Mouse (Mus musculus) hindbrain, embryonic 15.5 days (tissue): ENCODE data around the gene Rragc. TPM values are rescaled to one million over a fixed set of nuclear protein-coding genes. Genes with fewer than 3 reads are reported as not detected.
"Not testable (repeated sequence)": the region's sequence is repeated elsewhere in the genome, so short reads cannot be mapped to it uniquely, and the experiment has no call there.

Experiments
- ATAC-seq: fragments of 200-750 bp; cut with Nextera tagmentation; 2 replicates; pipeline ENCODE4 v1.8.0; 2017; ENCODE audit warnings: low read depth, moderate number of reproducible peaks, moderate TSS enrichment; ENCODE audit not compliant: low FRiP score
- H3K27ac ChIP-seq: fragments of 300-500 bp; sonication (generic); replicated peaks from 2 replicates; pipeline ENCODE4 v1.5.1; 2015; ENCODE audit warnings: mild to moderate bottlenecking, inconsistent platforms
- H3K27me3 ChIP-seq: fragments of 300-500 bp; sonication (generic); 2 replicates; pipeline ENCODE4 v1.6.1; 2015; ENCODE audit warnings: control low read depth, inconsistent platforms
- H3K36me3 ChIP-seq: fragments of 300-500 bp; sonication (generic); 2 replicates; pipeline ENCODE4 v1.6.1; 2015; ENCODE audit warnings: control low read depth, inconsistent platforms
- H3K4me1 ChIP-seq: fragments of 300-500 bp; sonication (generic); replicated peaks from 2 replicates; pipeline ENCODE4 v1.6.1; 2015; ENCODE audit warnings: control low read depth, inconsistent platforms
- H3K4me2 ChIP-seq: fragments of 300-500 bp; sonication (generic); 2 replicates; pipeline ENCODE4 v1.6.1; 2015; ENCODE audit warnings: moderate library complexity, mild to moderate bottlenecking, inconsistent platforms
- H3K4me3 ChIP-seq: fragments of 300-500 bp; sonication (generic); 2 replicates; pipeline ENCODE4 v1.5.1; 2015; ENCODE audit warnings: mild to moderate bottlenecking, inconsistent platforms
- H3K9ac ChIP-seq: fragments of 300-500 bp; sonication (generic); 2 replicates; pipeline ENCODE4 v1.6.1; 2015; ENCODE audit warnings: inconsistent platforms
- H3K9me3 ChIP-seq: fragments of 300-500 bp; sonication (generic); 2 replicates; pipeline ENCODE4 v1.6.1; 2016; ENCODE audit warnings: control low read depth, inconsistent platforms
- WGBS: fragments of 180-500 bp; shearing (Covaris S2); methylation state at CpG from one replicate; pipeline ENCODE4 v1.1.7; 2015; 5-methylcytosine and 5-hydroxymethylcytosine counted together
- polyA plus RNA-seq: library from polyadenylated mRNA; unstranded; fragments of >200 nt; fragmentation: Nextera tagmentation; extraction: Ambion mirVana; gene quantifications from 2 replicates; pipeline ENCODE4 v1.2.1, GENCODE M21; 2015

Rragc gene
- polyA plus RNA-seq, 1 experiment from 2014 or later: 47.8 TPM

GRCm38 (mm10) chr4:123921055-123921565, 3.9 kb downstream of the Rragc start:
- Histone ChIP-seq H3K27ac (no peak overlapping the region), H3K9me3 (no peaks in the 10 kb centered on the region), H3K4me1 (peaks cover 20% of the 10 kb centered on the region), H3K9ac (no peak overlapping the region), H3K27me3 (no peaks in the 10 kb centered on the region), H3K36me3 (peaks cover 49% of the 10 kb centered on the region), H3K4me2 (no peak overlapping the region), H3K4me3 (no peak overlapping the region)
- ATAC-seq: no peak
- WGBS: 94% methylated on average over 4 of the region's 4 CpGs

- Histone ChIP-seq H3K27ac (no peak overlapping the region), H3K9ac (no peak overlapping the region), H3K4me3 (no peak overlapping the region), H3K9me3 (no peaks in the 10 kb centered on the region), H3K36me3 (peaks cover 72% of the 10 kb centered on the region), H3K4me1 (no peaks in the 10 kb centered on the region), H3K4me2 (no peak overlapping the region), H3K27me3 (no peaks in the 10 kb centered on the region)
- no peak for ATAC-seq
Measured at GRCm38 (mm10) chr4:123927961-123928360, 10.7 kb downstream of the Rragc start.

GRCm38 (mm10) chr4:123929994-123930393, 12.7 kb downstream of the Rragc start:
- Histone ChIP-seq H3K9me3 (no peaks in the 10 kb centered on the region), H3K4me1 (no peaks in the 10 kb centered on the region), H3K27ac (no peak overlapping the region), H3K4me2 (no peak overlapping the region), H3K27me3 (no peaks in the 10 kb centered on the region), H3K36me3 (peaks cover 71% of the 10 kb centered on the region), H3K9ac (no peak overlapping the region), H3K4me3 (no peak overlapping the region)
- no peak for ATAC-seq
- 97% methylated on average over 4 of the region's 4 CpGs for WGBS

GRCm38 (mm10) chr4:123934306-123934705, 17.1 kb downstream of the Rragc start:
- WGBS: 87% methylated on average over 4 of the region's 4 CpGs

GRCm38 (mm10) chr4:123936059-123936458, 18.8 kb downstream of the Rragc start:
- H3K9ac ChIP-seq: no peak overlapping the region
- no peaks in the 10 kb centered on the region for H3K4me1 ChIP-seq
- no peak overlapping the region for H3K4me2 ChIP-seq
- peaks cover 51% of the 10 kb centered on the region for H3K36me3 ChIP-seq
- no peak for ATAC-seq
- WGBS: 94% methylated on average over 7 of the region's 7 CpGs
- no peaks in the 10 kb centered on the region for H3K27me3 ChIP-seq
- H3K4me3 ChIP-seq: no peak overlapping the region
- no peaks in the 10 kb centered on the region for H3K9me3 ChIP-seq
- H3K27ac ChIP-seq: no peak overlapping the region

More at GRCm38 (mm10) chr4:123934306-123934705, 17.1 kb downstream of the Rragc start:
- Histone ChIP-seq H3K4me1 (no peaks in the 10 kb centered on the region), H3K4me3 (no peak overlapping the region), H3K27me3 (no peaks in the 10 kb centered on the region), H3K27ac (no peak overlapping the region), H3K4me2 (no peak overlapping the region), H3K36me3 (peaks cover 67% of the 10 kb centered on the region), H3K9me3 (no peaks in the 10 kb centered on the region), H3K9ac (no peak overlapping the region)
- ATAC-seq: no peak

- Histone ChIP-seq H3K36me3 (peaks cover 21% of the 10 kb centered on the region), H3K4me1 (no peaks in the 10 kb centered on the region), H3K27ac (no peak overlapping the region), H3K4me2 (no peak overlapping the region), H3K9ac (no peak overlapping the region), H3K9me3 (no peaks in the 10 kb centered on the region), H3K4me3 (no peak overlapping the region), H3K27me3 (no peaks in the 10 kb centered on the region; the same call in 1 of the 2 replicates)
- ATAC-seq: 0 out of 2 replicates have a peak, but pooled peaks have one; percentile 51
- 3% methylated on average over 4 of the region's 4 CpGs for WGBS
Measured at GRCm38 (mm10) chr4:123939838-123940237, 22.6 kb downstream of the Rragc start.

- H3K36me3 ChIP-seq: peaks cover 12% of the 10 kb centered on the region
- not testable (repeated sequence) for H3K27ac ChIP-seq, H3K9ac ChIP-seq, H3K9me3 ChIP-seq, H3K4me2 ChIP-seq, H3K4me1 ChIP-seq, H3K27me3 ChIP-seq, ATAC-seq, H3K4me3 ChIP-seq
- 87% methylated on average over 7 of the region's 7 CpGs for WGBS
Measured at GRCm38 (mm10) chr4:123940878-123941277, 23.6 kb downstream of the Rragc start.

GRCm38 (mm10) chr4:123946701-123947100, 29.5 kb downstream of the Rragc start:
- no peak overlapping the region for H3K27ac ChIP-seq
- no peaks in the 10 kb centered on the region; the same call in 1 of the 2 replicates for H3K27me3 ChIP-seq
- H3K36me3 ChIP-seq: no peaks in the 10 kb centered on the region
- H3K4me2 ChIP-seq: no peak overlapping the region
- H3K9me3 ChIP-seq: no peaks in the 10 kb centered on the region
- H3K4me3 ChIP-seq: no peak overlapping the region
- H3K9ac ChIP-seq: no peak overlapping the region
- 85% methylated on average over 4 of the region's 4 CpGs for WGBS
- H3K4me1 ChIP-seq: 0 out of 2 replicates have a peak, but pooled peaks cover 3% of the 10 kb centered on the region
- no peak for ATAC-seq

GRCm38 (mm10) chr4:123947149-123947548, 29.9 kb downstream of the Rragc start:
- H3K9me3 ChIP-seq: no peaks in the 10 kb centered on the region
- peaks cover 7% of the 10 kb centered on the region; the same call in 1 of the 2 replicates for H3K4me1 ChIP-seq
- no peak for ATAC-seq
- no peaks in the 10 kb centered on the region for H3K36me3 ChIP-seq
- H3K27ac ChIP-seq: no peak overlapping the region
- H3K27me3 ChIP-seq: no peaks in the 10 kb centered on the region; the same call in 1 of the 2 replicates
- no peak overlapping the region for H3K4me2 ChIP-seq
- H3K4me3 ChIP-seq: no peak overlapping the region
- WGBS: 47% methylated on average over 5 of the region's 5 CpGs
- H3K9ac ChIP-seq: no peak overlapping the region

- H3K4me3 ChIP-seq: no peak overlapping the region
- 60% methylated on average over 6 of the region's 6 CpGs for WGBS
- no peak overlapping the region for H3K27ac ChIP-seq
- H3K9ac ChIP-seq: no peak overlapping the region
- no peaks in the 10 kb centered on the region for H3K27me3 ChIP-seq
- H3K9me3 ChIP-seq: no peaks in the 10 kb centered on the region
- H3K36me3 ChIP-seq: no peaks in the 10 kb centered on the region
- peaks cover 7% of the 10 kb centered on the region; the same call in 1 of the 2 replicates for H3K4me1 ChIP-seq
- no peak overlapping the region for H3K4me2 ChIP-seq
- ATAC-seq: no peak
Measured at GRCm38 (mm10) chr4:123948901-123949300, 31.7 kb downstream of the Rragc start.

- H3K4me1 ChIP-seq: peaks cover 7% of the 10 kb centered on the region; the same call in 1 of the 2 replicates
- ATAC-seq: no peak
- WGBS: 76% methylated on average over 10 of the region's 10 CpGs
Measured at GRCm38 (mm10) chr4:123949649-123950048, 32.4 kb downstream of the Rragc start.

GRCm38 (mm10) chr4:123952059-123952458, 34.8 kb downstream of the Rragc start:
- no peak overlapping the region for H3K9ac ChIP-seq
- H3K9me3 ChIP-seq: no peaks in the 10 kb centered on the region
- H3K36me3 ChIP-seq: no peaks in the 10 kb centered on the region
- H3K4me1 ChIP-seq: peaks cover 13% of the 10 kb centered on the region
- WGBS: 39% methylated on average over 7 of the region's 8 CpGs
- no peak overlapping the region for H3K4me2 ChIP-seq
- H3K4me3 ChIP-seq: no peak overlapping the region
- no peak overlapping the region for H3K27ac ChIP-seq
- ATAC-seq: no peak
- H3K27me3 ChIP-seq: peaks cover 9% of the 10 kb centered on the region; the same call in 1 of the 2 replicates

More at GRCm38 (mm10) chr4:123949649-123950048, 32.4 kb downstream of the Rragc start:
- Histone ChIP-seq H3K27me3 (no peaks in the 10 kb centered on the region), H3K9me3 (no peaks in the 10 kb centered on the region), H3K36me3 (no peaks in the 10 kb centered on the region), H3K4me3 (no peak overlapping the region), H3K4me2 (no peak overlapping the region), H3K9ac (no peak overlapping the region), H3K27ac (no peak overlapping the region)
